Mouse (Mus musculus) cerebellum, postnatal 14 days (tissue): ENCODE data around the gene Ldlr.
"Not testable (repeated sequence)": the region's sequence is repeated elsewhere in the genome, so short reads cannot be mapped to it uniquely, and the experiment has no call there.

Experiments
- DNase-seq, 2 experiments: peaks; one replicate each; pipeline ENCODE4 v3.0.0; 2021; ENCODE audit warnings: mixed read lengths in 2 of 2

Gene Ldlr

DNA sequence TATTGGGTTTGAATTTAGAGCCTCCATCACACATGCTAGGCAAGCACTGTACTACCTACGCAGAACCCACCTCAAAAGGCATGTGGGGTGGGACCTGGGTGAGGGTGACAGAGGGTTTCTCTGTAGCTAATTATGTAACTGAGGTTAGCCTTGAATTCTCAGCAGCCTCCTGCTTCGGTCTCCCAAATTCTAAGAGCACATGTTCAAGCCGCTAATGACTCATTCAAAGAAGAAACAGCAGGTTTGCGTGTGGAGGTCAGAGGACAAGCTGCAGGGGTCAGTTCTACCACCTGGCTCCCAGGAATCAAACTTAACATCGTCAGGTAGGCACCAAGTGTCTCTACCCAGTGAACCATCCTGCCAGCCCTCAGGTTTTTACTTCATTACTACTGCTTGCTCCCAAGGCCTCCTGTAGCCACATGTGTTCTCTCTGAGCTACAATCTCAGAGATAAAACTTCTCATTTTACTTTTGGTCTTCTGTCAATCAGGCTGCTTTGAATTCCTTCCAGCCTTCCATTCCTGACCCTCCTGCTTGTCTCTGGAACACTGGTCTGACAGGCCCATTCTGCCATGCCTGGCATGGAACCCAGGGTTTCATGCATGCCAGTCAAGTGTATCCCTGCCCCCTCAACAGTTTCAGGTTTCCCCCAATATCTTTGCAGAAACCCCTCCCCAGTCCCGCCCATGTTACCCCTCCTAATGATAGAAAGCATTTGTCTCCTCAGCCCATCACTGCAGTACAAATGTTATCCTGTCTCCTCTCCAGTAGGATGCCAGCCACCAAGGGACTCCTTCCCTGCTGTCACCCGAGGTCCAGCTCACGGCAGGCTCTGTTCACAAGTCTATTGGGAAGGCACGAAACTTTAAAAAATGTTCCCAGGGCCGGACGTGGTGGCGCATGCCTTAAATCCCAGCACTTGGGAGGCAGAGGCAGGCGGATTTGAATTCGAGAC, 35.6 kb downstream of the Ldlr start:
- DNase-seq: peak; percentile 42 to 47

DNA sequence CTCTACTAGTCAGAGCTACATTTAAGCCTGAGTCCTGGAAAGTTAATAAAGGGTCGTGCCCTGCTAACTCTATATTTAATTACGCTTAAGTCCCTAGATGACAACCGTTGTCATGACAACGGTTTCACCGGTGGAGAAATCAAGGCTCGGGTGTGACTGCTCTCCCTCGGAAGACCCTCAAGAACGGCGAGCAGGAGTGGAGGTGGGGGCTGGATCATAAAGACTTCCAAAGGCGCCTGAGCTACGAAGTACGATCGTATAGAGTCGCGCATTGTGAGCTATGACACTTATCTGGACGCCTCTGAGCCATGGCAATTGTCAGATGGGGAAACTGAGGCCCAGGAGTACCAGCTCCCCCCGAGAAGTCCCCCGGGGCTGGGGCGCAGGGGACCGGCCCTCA, 36.4 kb downstream of the Ldlr start:
- DNase-seq: no peak

DNA sequence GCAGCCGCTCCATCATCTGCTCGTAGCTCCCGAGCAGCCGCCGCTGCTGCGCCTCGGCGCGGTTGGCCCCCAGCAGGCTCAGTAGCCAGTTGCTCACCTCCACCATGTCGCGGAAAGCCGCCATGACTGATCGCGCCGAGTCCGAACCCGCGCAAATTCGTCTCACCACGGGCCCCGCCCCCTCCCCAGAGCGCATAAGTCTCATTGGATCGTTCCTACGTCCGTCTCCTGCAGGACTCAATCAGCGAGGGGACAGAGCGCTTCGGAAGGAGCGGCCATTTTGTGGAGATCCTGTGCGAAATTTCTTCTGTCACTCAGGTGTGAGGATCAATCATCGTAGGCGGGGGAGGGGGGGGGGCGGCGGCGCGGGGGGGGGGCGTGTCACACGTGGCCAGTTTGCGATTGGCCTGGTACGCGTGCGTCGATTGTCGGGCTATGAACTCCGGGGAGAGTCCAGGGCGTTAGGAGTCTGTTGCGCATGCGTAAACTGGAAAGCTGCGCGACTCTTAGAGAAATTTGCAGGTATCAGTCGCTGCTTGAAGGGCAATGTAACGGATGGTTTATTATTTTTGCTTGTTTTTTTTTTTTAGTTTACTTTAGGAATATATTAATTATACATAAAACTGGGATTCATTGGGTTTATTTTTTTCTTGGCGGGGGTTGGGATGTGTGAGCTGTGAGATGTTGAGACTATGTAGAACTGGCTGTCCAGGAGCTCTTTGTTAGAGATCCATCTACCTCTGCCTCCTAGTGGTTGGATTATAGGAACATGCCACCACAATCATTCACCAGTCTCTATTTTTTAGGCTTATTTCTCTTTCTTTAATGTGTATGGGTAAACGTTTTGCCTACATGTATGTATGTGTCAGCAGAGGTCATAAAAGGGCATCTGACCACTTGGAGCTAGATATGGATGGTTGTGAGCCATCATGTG, 37.1 kb downstream of the Ldlr start, which contains the start of gene Spc24:
Gene Spc24 (minus strand): TSS at position 149 of the 934 bp plus-strand sequence.
- DNase-seq: peak; percentile 98 to 99

DNA sequence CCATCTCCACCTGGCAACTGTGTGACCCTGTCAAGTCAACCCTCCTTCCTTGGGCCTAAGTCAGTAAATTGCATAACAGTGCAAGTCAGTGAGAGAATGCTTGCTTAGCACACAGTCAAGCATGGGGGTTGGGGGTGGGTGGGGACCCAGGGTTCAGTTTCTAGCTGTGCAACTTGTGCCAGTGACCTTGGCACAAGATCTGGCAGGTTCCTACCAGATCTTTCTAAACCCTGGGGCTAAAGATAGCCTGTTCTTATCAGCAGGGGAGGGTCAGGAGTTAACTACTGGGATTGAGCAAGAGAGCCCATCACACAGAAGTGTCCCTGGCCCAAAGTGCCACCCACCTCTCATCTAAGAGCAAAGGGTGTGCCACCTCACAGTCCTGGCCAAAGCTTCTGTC, 38.9 kb downstream of the Ldlr start:
- DNase-seq: no peak

DNA sequence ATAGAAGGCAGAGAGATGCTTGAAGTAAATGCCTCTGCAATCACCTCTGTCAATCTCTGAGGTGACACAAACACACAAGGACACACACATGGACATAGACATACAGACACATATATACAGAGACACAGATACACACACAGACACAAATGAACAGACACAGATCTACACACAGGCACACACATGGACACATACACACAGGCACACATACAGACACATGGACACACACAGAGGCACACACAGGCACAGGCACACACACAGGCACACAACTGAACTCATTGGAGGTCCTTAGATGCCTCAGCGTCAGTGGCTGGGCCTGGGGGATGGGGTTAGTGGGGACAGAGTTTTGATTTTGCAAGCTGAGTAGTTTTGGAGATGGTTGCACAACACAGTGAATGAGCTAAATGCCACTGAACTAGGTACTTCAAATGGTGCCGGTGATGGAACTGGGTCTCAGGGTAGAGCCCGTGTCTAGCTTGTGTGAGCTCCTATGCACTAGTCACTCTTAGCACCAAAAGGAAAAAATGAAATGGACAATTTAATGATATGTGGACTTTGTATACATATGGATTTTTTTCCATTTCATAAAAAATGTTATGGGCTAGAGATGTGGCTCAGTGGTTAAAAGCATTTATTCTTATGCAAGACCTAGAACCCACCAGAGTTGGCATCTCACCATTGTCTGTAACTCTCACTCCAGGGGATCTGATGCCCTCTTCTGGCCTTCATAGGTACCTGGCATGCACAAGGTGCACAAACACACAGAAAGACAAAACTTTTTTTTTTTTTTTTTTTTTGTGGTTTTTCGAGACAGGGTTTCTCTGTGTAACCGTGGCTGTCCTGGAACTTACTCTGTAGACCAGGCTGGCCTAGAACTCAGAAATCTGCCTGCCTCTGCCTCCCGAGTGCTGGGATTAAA, 41.1 kb downstream of the Ldlr start:
- no peak for DNase-seq

DNA sequence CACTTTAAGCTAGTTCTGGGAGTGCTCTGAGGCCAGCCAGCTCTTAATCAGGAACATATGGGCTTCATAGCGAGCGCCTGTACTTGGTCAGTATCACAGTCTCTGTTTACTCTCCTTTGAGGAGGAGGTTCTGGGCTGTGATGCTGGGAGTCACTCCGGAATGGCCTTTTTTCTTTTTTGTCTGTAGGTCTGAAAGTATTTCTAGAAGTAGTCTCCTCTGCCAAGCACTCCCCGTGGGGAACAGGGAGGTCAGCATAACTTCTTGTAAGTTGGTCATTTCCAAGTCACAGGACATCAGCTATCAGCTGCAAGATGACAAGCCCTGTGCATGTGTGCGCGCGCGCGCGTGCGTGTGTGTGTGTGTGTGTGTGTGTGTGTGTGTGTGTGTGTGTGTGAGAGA, 44.6 kb downstream of the Ldlr start:
- DNase-seq: peak; percentile 53 to 69

DNA sequence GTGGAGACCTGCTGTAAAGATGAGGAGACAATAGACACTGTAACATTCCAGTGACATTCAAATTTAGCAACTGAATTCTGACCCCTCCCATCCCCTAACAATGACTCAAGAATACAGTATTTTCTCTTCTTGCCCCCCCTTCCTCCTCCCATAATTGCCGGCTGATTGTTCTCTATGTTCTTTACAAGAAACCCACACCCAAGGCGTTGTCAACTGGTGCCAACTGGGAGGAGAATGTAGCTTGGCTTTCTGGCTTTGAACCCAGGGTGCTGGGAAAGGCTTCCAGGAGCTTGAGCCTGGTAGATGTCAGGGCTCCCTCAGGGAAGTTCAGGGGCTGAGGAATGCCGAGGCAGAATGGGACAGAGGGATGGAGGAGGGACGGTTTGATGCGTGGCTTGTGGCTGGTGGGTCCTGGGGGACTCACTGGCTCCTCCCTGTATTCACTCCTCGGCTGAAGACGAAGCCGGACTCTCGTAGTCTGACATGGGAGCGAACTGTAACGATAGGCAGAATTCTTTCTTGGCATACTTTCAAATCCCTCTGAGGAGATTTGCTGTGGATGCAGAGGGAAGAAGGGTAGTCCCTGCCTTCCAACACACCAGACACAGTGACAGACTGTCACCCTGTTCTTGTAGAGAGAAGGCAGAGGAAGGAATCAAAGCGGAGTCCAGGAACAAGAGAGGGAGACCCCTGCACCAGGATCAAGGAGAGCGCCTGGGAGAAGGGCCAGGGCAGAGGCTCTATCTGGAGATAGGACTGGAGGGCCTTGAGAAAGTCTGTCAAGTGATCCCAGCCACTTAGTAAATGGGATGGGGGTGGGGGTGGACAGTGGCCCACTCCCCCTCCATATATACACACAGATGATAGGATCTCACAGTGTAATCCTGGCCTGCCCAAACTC, 45.5 kb downstream of the Ldlr start:
- DNase-seq: peak; percentile 55 to 66

DNA sequence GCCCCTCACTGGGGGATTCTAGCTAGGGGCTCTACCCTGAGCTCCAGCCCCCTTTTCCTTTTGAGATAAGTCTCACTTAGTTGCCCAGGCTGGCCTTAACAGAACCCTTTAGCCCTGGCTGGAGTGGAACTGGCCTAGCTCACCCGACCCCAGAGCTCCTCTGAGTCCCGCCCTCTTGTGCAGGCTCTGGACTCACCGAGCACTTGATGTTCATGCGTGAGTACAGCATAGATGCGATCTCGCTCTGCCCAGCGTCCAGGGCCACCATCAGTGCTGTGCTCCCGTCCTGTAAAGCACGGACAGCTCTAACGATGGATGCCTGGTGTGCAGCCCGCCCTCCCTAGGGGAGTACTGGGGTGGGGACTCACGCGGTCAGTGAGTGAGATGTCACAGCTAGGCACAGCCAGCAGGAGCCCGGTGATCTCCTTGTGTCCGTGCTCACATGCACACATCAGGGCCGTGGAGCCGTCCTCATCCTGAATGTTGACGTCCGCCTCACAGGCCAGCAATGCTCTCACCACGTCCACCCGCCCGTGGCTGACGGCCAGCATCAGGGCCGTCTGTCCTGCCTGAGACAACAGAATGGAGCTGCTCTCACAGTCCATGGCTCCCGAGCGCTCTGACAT, 46.4 kb downstream of the Ldlr start:
- DNase-seq: peak; percentile 60 to 61

DNA sequence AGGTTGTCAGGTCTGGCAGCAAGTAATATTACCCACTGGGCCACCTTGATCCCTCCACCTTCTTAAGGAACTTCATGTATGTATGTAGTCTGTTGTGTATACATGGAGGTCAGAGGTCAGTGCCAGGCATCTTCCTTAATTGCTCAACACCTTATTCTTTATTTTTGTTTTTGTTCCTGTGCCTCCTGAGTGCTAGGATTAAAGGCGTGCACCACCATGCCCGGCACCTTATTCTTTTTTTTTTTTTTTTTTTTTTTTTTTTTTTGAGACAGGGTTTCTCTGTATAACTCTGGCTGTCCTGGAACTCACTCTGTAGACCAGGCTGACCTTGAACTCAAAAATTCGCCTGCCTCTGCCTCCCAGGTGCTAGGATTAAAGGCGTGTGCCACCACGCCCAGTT, 50.1 kb downstream of the Ldlr start:
- DNase-seq: not testable (repeated sequence)

DNA sequence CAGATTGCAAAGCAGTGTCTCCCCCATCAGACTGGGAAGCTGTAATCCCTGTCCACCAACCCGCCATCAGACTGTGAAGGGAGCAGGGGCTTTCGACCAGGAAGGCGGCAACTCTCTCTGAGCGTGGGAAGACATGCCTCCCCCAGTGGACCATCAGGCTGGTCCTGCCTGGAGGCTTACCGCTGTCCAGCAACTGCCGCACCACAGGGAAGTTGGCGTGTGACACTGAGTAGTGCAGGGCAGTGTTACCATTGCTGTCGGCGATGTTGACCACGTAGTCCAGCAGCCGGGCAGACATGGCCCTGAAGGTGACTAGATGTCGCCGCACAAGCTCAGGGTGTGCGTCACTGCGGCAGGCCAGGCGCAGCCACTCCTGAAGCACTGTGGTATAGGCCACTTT, 51.1 kb downstream of the Ldlr start:
- DNase-seq: peak in 1 of 2 experiments; percentile 33

DNA sequence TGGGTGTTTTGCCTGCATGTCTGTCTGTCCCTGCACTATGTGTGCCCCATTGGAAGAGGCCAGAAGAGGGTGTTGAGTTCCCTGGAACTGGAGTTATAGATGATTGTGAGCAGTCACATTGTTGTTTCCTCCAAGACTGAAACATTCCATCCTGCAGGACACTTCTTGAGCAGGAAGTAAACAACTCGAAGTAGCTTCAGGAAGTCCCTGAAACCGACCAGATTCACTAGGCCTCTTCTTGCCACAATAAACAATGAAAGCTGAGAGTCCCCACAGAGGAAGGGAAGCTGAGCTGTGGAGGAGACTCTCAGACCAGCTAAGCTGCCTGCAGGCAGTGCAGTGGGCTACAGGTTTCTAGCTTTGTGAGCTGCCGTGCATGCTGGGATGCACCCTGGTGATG, 54.4 kb downstream of the Ldlr start:
- DNase-seq: no peak

DNA sequence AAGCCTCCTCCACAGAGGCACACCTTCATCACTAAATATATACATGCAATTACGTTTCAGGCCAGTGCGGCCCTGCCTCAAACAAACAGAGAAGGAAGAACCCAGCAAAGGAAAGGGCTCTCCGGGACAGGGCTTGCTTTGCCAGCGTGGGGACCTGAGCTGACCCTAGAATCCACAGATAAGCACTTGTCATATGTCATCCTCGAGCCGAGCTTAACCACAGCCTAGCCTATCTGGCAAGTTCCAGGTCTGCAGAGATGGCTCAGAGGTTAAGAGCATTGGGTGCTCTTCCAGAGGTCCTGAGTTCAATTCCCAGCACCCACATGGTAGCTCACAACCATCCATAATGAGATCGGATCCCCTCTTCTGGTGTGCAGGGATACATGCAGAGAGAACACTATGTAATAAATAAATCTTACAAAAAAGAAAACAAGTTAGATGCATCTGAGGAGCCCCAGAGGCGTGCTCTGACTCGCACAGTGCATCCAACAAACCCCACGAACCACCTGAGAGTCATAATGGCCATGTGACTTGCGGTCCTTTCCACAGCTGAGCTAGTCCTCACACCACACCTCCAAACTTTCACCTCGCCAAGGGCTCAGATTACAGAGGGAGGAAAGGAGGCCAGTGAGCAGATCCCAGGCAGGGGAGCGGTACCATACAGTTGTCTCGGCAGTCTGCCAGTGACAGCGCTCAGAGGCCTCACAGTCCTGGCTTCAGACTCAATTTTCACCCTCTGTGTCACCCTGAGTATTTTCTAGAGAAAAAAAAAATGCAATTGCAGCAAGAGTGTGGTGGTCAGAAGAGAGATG, 58.6 kb downstream of the Ldlr start:
- DNase-seq: peak in 1 of 2 experiments; percentile 37

DNA sequence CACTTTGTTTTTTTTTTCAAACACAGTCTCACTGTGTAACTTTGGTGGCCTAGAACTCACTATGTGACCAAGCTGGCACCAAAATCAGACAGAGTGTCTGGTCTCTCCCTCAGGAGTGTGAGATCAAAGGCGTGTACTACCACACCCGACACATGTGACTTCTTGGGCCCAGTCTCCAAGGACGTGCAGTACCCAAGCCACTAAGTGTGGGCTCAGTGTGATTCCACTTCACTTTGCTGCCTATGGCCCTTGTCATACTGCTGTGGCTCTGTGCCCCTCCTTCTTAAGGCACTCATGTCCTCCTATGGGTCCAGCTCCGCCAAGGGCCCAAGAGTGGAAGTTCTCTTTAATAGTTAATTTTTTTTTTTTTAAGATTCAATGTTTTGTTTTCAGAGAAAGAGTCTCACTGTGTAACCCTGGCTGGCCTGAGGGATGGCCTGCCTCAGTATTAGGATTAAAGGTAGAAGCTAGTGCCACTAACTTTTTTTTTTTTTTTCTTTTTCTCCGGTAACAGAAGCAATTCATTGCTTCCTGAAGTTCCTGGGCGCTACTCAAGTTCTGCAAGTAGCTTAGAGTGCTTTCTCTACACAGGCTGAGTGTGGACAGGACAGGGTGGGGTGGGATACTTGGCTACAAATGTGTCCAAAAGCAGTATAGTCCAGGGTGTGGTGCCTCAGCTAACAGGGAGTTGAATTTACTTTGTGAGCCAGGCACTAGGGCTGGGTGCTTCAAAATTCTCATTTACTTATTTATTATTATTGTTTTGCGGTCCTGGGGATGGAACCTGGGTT, 61.4 kb downstream of the Ldlr start:
- no peak for DNase-seq

DNA sequence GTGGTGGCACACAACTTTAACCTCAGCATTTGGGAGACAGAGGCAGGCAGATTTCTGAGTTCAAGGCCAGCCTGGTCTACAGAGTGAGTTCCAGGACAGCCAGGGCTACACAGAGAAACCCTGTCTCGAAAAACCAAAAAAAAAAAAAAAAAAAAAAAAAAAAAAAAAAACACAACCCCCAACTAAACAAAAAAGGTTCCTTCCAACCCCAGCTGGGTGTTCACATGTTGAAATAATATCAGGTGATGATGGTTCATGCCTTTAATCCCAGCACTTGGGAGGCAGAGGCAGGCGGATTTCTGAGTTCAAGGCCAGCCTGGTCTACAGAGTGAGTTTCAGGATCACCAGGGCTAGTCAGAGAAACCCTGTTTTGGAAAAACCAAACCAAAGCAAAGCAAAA, 63.0 kb downstream of the Ldlr start:
- DNase-seq: not testable (repeated sequence)

DNA sequence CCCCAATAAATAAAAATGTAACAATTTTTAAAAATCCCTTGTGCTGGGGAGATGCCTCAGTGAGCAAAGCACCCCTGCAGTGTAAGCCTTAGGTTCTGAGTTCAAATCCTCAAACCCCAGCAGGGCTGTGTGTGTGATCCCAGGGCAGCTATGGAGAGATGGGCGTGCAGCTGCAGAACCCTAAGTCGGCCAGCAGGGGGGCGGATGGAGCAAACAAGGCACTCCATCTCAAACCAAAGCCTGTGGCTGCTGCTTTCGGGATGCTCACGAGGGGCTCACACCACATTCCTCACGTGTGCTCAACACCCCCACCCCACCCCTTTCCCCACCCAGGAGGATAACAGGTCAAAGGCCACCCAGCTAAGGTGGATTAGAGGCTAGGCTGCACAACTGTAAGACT, 63.6 kb downstream of the Ldlr start:
- peak; percentile 69 to 80 for DNase-seq

DNA sequence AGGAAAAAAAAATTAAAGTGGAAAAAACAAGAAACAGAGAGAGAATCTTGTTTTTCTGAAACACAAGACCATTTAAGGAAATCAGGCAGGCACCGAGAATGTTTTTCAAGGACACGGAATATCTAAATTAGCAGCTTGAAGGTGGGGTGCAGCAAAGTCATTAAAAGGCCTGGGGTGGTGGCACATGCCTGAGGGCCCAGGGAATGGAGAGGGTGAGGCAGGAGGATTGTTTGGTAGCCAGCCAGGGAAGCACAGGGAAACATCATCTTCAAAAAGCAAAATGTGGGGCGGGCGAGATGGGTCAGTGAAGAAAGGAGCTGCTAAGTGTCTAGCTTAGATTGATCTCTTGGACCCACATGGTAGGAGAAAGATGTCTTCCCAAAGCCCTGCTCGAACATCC, 64.4 kb downstream of the Ldlr start:
- no peak for DNase-seq

DNA sequence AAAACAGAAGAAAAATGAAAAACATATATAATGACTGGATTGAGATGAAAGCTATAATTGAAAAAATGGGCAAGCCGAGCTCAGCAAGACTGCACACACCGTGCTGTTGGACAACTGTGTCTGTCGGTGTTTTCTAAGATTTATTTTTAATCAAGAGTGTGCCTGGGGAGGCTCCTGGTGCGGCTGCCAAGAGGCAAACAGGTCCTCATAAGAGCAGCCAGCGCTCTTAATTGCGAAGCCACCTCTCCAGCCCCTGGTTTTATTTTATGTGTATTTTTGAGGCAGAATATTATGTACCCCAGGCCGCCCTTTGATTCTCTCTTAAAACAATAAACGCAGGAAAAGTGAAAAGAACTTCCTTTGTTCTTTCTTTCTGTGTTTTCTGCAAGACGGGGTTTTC, 65.0 kb downstream of the Ldlr start:
- no peak for DNase-seq

DNA sequence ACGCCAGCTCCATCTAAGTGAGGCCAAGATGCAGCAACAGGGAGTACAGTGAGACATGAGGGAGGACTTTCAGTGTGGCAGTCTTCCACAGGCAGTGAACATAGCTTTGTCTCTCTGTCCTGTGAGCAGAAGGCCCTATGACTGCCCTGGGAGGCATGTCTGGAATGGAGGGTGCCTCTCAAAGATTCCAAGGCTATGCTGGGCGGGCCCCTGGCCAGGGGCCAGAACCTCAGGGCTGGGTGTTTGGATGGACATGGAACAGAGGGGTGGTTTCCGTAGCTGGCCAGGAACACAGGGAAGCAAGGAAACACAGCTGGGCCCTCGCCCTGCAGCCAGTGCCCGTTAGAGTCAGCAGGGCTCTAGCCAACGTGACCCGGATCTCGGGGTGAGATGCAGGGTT, 68.6 kb downstream of the Ldlr start:
- peak in 1 of 2 experiments; percentile 46 for DNase-seq

DNA sequence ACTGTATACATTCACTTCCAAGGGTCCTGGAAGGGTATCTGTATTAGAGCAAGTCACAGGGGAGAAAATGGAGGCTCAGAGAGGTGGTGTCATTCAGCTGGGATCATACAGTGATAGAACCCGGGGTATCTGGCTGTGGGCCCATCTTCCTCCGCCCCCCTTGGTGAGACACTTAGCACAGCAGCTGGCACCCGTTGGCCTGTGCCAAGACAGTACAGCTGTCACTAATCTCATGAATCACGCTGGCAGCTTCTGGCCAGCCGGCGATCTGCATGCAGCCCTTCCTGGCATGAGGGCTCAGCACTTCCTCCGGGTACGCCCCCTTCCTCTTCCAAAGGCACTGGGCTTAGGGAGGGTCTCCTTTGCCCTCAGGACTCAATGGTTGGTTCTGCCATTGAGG, 69.4 kb downstream of the Ldlr start:
- peak; percentile 68 to 79 for DNase-seq
